Mouse (Mus musculus) hindbrain, embryonic 15.5 days (tissue): ENCODE results near the gene C1ql4. TPM values are rescaled to one million over a fixed set of nuclear protein-coding genes. Genes with fewer than 3 reads are reported as not detected.

Source experiments
- ATAC-seq: fragments of 200-750 bp; cut with Nextera tagmentation; 2 replicates; pipeline ENCODE4 v1.8.0; 2017; ENCODE audit warnings: low read depth, moderate number of reproducible peaks, moderate TSS enrichment; ENCODE audit not compliant: low FRiP score
- H3K27ac ChIP-seq: fragments of 300-500 bp; sonication (generic); replicated peaks from 2 replicates; pipeline ENCODE4 v1.5.1; 2015; ENCODE audit warnings: mild to moderate bottlenecking, inconsistent platforms
- H3K27me3 ChIP-seq: fragments of 300-500 bp; sonication (generic); 2 replicates; pipeline ENCODE4 v1.6.1; 2015; ENCODE audit warnings: control low read depth, inconsistent platforms
- H3K36me3 ChIP-seq: fragments of 300-500 bp; sonication (generic); 2 replicates; pipeline ENCODE4 v1.6.1; 2015; ENCODE audit warnings: control low read depth, inconsistent platforms
- H3K4me1 ChIP-seq: fragments of 300-500 bp; sonication (generic); replicated peaks from 2 replicates; pipeline ENCODE4 v1.6.1; 2015; ENCODE audit warnings: control low read depth, inconsistent platforms
- H3K4me2 ChIP-seq: fragments of 300-500 bp; sonication (generic); 2 replicates; pipeline ENCODE4 v1.6.1; 2015; ENCODE audit warnings: moderate library complexity, mild to moderate bottlenecking, inconsistent platforms
- H3K4me3 ChIP-seq: fragments of 300-500 bp; sonication (generic); 2 replicates; pipeline ENCODE4 v1.5.1; 2015; ENCODE audit warnings: mild to moderate bottlenecking, inconsistent platforms
- H3K9ac ChIP-seq: fragments of 300-500 bp; sonication (generic); 2 replicates; pipeline ENCODE4 v1.6.1; 2015; ENCODE audit warnings: inconsistent platforms
- H3K9me3 ChIP-seq: fragments of 300-500 bp; sonication (generic); 2 replicates; pipeline ENCODE4 v1.6.1; 2016; ENCODE audit warnings: control low read depth, inconsistent platforms
- WGBS: fragments of 180-500 bp; shearing (Covaris S2); methylation state at CpG from one replicate; pipeline ENCODE4 v1.1.7; 2015; 5-methylcytosine and 5-hydroxymethylcytosine counted together
- polyA plus RNA-seq: library from polyadenylated mRNA; unstranded; fragments of >200 nt; fragmentation: Nextera tagmentation; extraction: Ambion mirVana; gene quantifications from 2 replicates; pipeline ENCODE4 v1.2.1, GENCODE M21; 2015

Gene C1ql4
- polyA plus RNA-seq: 6.4 and 7.8 TPM in 2 replicates

- no peak within 1 kb of the TSS for H3K9ac ChIP-seq
- H3K36me3 ChIP-seq: no peaks in the 10 kb centered on the region
- no peak within 1 kb of the TSS for H3K27ac ChIP-seq
- 5% methylated on average over 60 of the region's 60 CpGs for WGBS
- H3K4me2 ChIP-seq: peak within 1 kb of the TSS; percentile 42
- ATAC-seq: no peak
- H3K9me3 ChIP-seq: no peaks in the 10 kb centered on the region
- peak within 1 kb of the TSS; percentile 25 for H3K4me3 ChIP-seq
- H3K27me3 ChIP-seq: peaks cover 65% of the 10 kb centered on the region
- peaks cover 10% of the 10 kb centered on the region; the same call in 1 of the 2 replicates for H3K4me1 ChIP-seq
These were observed at the start of gene C1ql4 for GRCm38 (mm10) chr15:99087253-99088075. Gene C1ql4 (minus strand): TSS chr15:99087817.

- peaks cover 36% of the 10 kb centered on the region for H3K4me1 ChIP-seq
- ATAC-seq: no peak
- H3K4me2 ChIP-seq: no peak overlapping the region
These were observed 42.6 kb upstream of the C1ql4 start for GRCm38 (mm10) chr15:99129956-99130910.

GRCm38 (mm10) chr15:99129441-99129840, 41.8 kb upstream of the C1ql4 start:
- H3K4me1 ChIP-seq: peaks cover 36% of the 10 kb centered on the region
- no peak for ATAC-seq
- peak overlapping the region; percentile 10; the same call in 1 of the 2 replicates for H3K4me2 ChIP-seq
- WGBS: 53% methylated on average over 11 of the region's 11 CpGs
- H3K4me3 ChIP-seq: no peak overlapping the region
- H3K9me3 ChIP-seq: no peaks in the 10 kb centered on the region
- no peaks in the 10 kb centered on the region for H3K36me3 ChIP-seq
- H3K27me3 ChIP-seq: no peaks in the 10 kb centered on the region
- H3K9ac ChIP-seq: no peak overlapping the region
- H3K27ac ChIP-seq: no peak overlapping the region

More at GRCm38 (mm10) chr15:99129956-99130910, 42.6 kb upstream of the C1ql4 start:
- H3K36me3 ChIP-seq: no peaks in the 10 kb centered on the region
- H3K27me3 ChIP-seq: no peaks in the 10 kb centered on the region
- H3K4me3 ChIP-seq: no peak overlapping the region
- WGBS: 68% methylated on average over 22 of the region's 22 CpGs
- H3K9me3 ChIP-seq: no peaks in the 10 kb centered on the region
- H3K27ac ChIP-seq: no peak overlapping the region
- no peak overlapping the region for H3K9ac ChIP-seq

GRCm38 (mm10) chr15:99127851-99128522, 40.4 kb upstream of the C1ql4 start:
- peaks cover 36% of the 10 kb centered on the region for H3K4me1 ChIP-seq
- no peak overlapping the region for H3K27ac ChIP-seq
- ATAC-seq: no peak
- no peaks in the 10 kb centered on the region for H3K36me3 ChIP-seq
- H3K4me3 ChIP-seq: peak overlapping the region; percentile 85
- no peaks in the 10 kb centered on the region for H3K27me3 ChIP-seq
- H3K9me3 ChIP-seq: no peaks in the 10 kb centered on the region
- 0 out of 2 replicates have a peak overlapping the region, but pooled peaks have one; percentile 21 for H3K9ac ChIP-seq
- 51% methylated on average over 6 of the region's 6 CpGs for WGBS
- peak overlapping the region; percentile 86 for H3K4me2 ChIP-seq

GRCm38 (mm10) chr15:99126816-99127365, 39.3 kb upstream of the C1ql4 start:
- 0% methylated on average over 34 of the region's 35 CpGs for WGBS
- no peaks in the 10 kb centered on the region for H3K9me3 ChIP-seq

GRCm38 (mm10) chr15:99126081-99126815, 38.6 kb upstream of the C1ql4 start:
- Histone ChIP-seq H3K4me1 (peaks cover 36% of the 10 kb centered on the region), H3K9ac (peak overlapping the region; percentile 62), H3K27ac (peak overlapping the region; percentile 96), H3K9me3 (no peaks in the 10 kb centered on the region), H3K36me3 (no peaks in the 10 kb centered on the region), H3K4me2 (peak overlapping the region; percentile 86), H3K4me3 (peak overlapping the region; percentile 85), H3K27me3 (no peaks in the 10 kb centered on the region)
- ATAC-seq: peak; percentile 88
- WGBS: 0% methylated on average over 102 of the region's 115 CpGs

More at GRCm38 (mm10) chr15:99126816-99127365, 39.3 kb upstream of the C1ql4 start:
- Histone ChIP-seq H3K4me2 (peak overlapping the region; percentile 86), H3K27ac (peak overlapping the region; percentile 96), H3K27me3 (no peaks in the 10 kb centered on the region), H3K36me3 (no peaks in the 10 kb centered on the region), H3K9ac (peak overlapping the region; percentile 62), H3K4me3 (peak overlapping the region; percentile 85), H3K4me1 (peaks cover 36% of the 10 kb centered on the region)
- peak; percentile 31; the same call in 1 of the 2 replicates for ATAC-seq

- H3K4me1 ChIP-seq: peaks cover 34% of the 10 kb centered on the region
- no peaks in the 10 kb centered on the region for H3K9me3 ChIP-seq
- peak within 1 kb of the TSS; percentile 85 for H3K4me3 ChIP-seq
- ATAC-seq: no peak
- H3K27ac ChIP-seq: peak within 1 kb of the TSS; percentile 96
- H3K9ac ChIP-seq: peak within 1 kb of the TSS; percentile 62
- H3K36me3 ChIP-seq: no peaks in the 10 kb centered on the region
- peak within 1 kb of the TSS; percentile 86 for H3K4me2 ChIP-seq
- 2% methylated on average over 12 of the region's 12 CpGs for WGBS
- H3K27me3 ChIP-seq: no peaks in the 10 kb centered on the region
These were observed 38.1 kb upstream of the C1ql4 start, which contains the start of gene Spats2 for GRCm38 (mm10) chr15:99125711-99126080. Gene Spats2 (plus strand): TSS chr15:99125916.

- 75% methylated on average over 2 of the region's 2 CpGs for WGBS
- Histone ChIP-seq H3K27ac (no peak overlapping the region), H3K4me3 (no peak overlapping the region), H3K4me2 (no peak overlapping the region), H3K27me3 (no peaks in the 10 kb centered on the region), H3K9ac (no peak overlapping the region), H3K4me1 (peaks cover 12% of the 10 kb centered on the region), H3K9me3 (no peaks in the 10 kb centered on the region), H3K36me3 (no peaks in the 10 kb centered on the region)
- ATAC-seq: no peak
These were observed 35.0 kb upstream of the C1ql4 start for GRCm38 (mm10) chr15:99122642-99123041.

GRCm38 (mm10) chr15:99120814-99121213, 33.2 kb upstream of the C1ql4 start:
- ATAC-seq: no peak
- H3K9me3 ChIP-seq: no peaks in the 10 kb centered on the region
- peaks cover 6% of the 10 kb centered on the region for H3K4me1 ChIP-seq
- WGBS: 20% methylated on average over 11 of the region's 11 CpGs
- no peak overlapping the region for H3K4me3 ChIP-seq
- no peak overlapping the region for H3K27ac ChIP-seq
- no peak overlapping the region for H3K4me2 ChIP-seq
- H3K27me3 ChIP-seq: no peaks in the 10 kb centered on the region
- no peaks in the 10 kb centered on the region for H3K36me3 ChIP-seq
- H3K9ac ChIP-seq: no peak overlapping the region

- H3K9me3 ChIP-seq: no peaks in the 10 kb centered on the region
- H3K27ac ChIP-seq: no peak overlapping the region
- no peak for ATAC-seq
- no peaks in the 10 kb centered on the region for H3K36me3 ChIP-seq
- H3K4me1 ChIP-seq: no peaks in the 10 kb centered on the region
- no peak overlapping the region for H3K9ac ChIP-seq
- 71% methylated on average over 11 of the region's 11 CpGs for WGBS
- H3K4me3 ChIP-seq: no peak overlapping the region
- no peaks in the 10 kb centered on the region for H3K27me3 ChIP-seq
- no peak overlapping the region for H3K4me2 ChIP-seq
These were observed 28.9 kb upstream of the C1ql4 start for GRCm38 (mm10) chr15:99116539-99116938.

GRCm38 (mm10) chr15:99115065-99115423, 27.4 kb upstream of the C1ql4 start:
- WGBS: 87% methylated on average over 7 of the region's 7 CpGs
- no peaks in the 10 kb centered on the region for H3K9me3 ChIP-seq

More at GRCm38 (mm10) chr15:99115065-99115423, 27.4 kb upstream of the C1ql4 start:
- no peak overlapping the region for H3K27ac ChIP-seq
- no peak overlapping the region for H3K4me3 ChIP-seq
- ATAC-seq: no peak
- H3K4me1 ChIP-seq: no peaks in the 10 kb centered on the region
- no peak overlapping the region for H3K9ac ChIP-seq
- no peaks in the 10 kb centered on the region for H3K27me3 ChIP-seq
- no peak overlapping the region for H3K4me2 ChIP-seq
- no peaks in the 10 kb centered on the region for H3K36me3 ChIP-seq
